Mouse (Mus musculus): ENCODE results near the gene Bsn. TPM values are rescaled to one million over a fixed set of nuclear protein-coding genes. Genes with fewer than 3 reads are reported as not detected.

The Bsn gene
- polyA plus RNA-seq, 1 experiment from 2014 or later: 2.8 TPM

GRCm38 (mm10) chr9:108094998-108095411, 95.2 kb downstream of the Bsn start:
- peak overlapping the region; percentile 89 for H3K27ac ChIP-seq
- peak; percentile 81 for ATAC-seq (ENCODE audit: insufficient read depth, low FRiP score, low read depth)
- H3K4me3 ChIP-seq (replicated peaks): peak overlapping the region; percentile 92
- WGBS: 1% methylated on average over 16 of the region's 16 CpGs
- peaks cover 21% of the 10 kb centered on the region for H3K36me3 ChIP-seq
- H3K9ac ChIP-seq: peak overlapping the region; percentile 42; the same call in 1 of the 2 replicates
- H3K4me2 ChIP-seq: peak overlapping the region; percentile 97
- peaks cover 22% of the 10 kb centered on the region for H3K4me1 ChIP-seq
- H3K27me3 ChIP-seq (replicated peaks): no peaks in the 10 kb centered on the region
- no peaks in the 10 kb centered on the region for H3K9me3 ChIP-seq

GRCm38 (mm10) chr9:108094184-108094941, 95.8 kb downstream of the Bsn start, which contains the start of gene Apeh:
Gene Apeh (minus strand): TSS chr9:108094606.
- peak within 1 kb of the TSS; percentile 89 for H3K27ac ChIP-seq
- peak within 1 kb of the TSS; percentile 92 for H3K4me3 ChIP-seq (replicated peaks)
- peak within 1 kb of the TSS; percentile 97 for H3K4me2 ChIP-seq
- H3K9ac ChIP-seq: peak within 1 kb of the TSS; percentile 85
- H3K36me3 ChIP-seq: peaks cover 27% of the 10 kb centered on the region
- H3K4me1 ChIP-seq: peaks cover 22% of the 10 kb centered on the region
- H3K9me3 ChIP-seq: no peaks in the 10 kb centered on the region
- ATAC-seq (ENCODE audit: insufficient read depth, low FRiP score, low read depth): peak; percentile 94
- no peaks in the 10 kb centered on the region for H3K27me3 ChIP-seq (replicated peaks)
- under 1% methylated on average over 52 of the region's 52 CpGs for WGBS

GRCm38 (mm10) chr9:108093586-108093985, 96.6 kb downstream of the Bsn start:
- Histone ChIP-seq H3K27ac (peak overlapping the region; percentile 89), H3K9ac (peak overlapping the region; percentile 85), H3K4me2 (peak overlapping the region; percentile 97), H3K27me3 (replicated peaks) (no peaks in the 10 kb centered on the region), H3K36me3 (peaks cover 33% of the 10 kb centered on the region), H3K4me1 (peaks cover 22% of the 10 kb centered on the region), H3K4me3 (replicated peaks) (peak overlapping the region; percentile 92), H3K9me3 (no peaks in the 10 kb centered on the region)
- ATAC-seq (ENCODE audit: insufficient read depth, low FRiP score, low read depth): no peak
- 66% methylated on average over 10 of the region's 10 CpGs for WGBS

GRCm38 (mm10) chr9:108090611-108091120, 99.5 kb downstream of the Bsn start:
- Histone ChIP-seq H3K36me3 (peaks cover 59% of the 10 kb centered on the region), H3K4me3 (replicated peaks) (no peak overlapping the region), H3K9ac (no peak overlapping the region), H3K9me3 (no peaks in the 10 kb centered on the region), H3K27me3 (replicated peaks) (no peaks in the 10 kb centered on the region), H3K27ac (no peak overlapping the region), H3K4me2 (no peak overlapping the region), H3K4me1 (peaks cover 12% of the 10 kb centered on the region)
- ATAC-seq (ENCODE audit: insufficient read depth, low FRiP score, low read depth): no peak
- WGBS: 94% methylated on average over 7 of the region's 7 CpGs

- Histone ChIP-seq H3K4me1 (0 out of 2 replicates have a peak, but pooled peaks cover 12% of the 10 kb centered on the region), H3K9me3 (no peaks in the 10 kb centered on the region), H3K4me3 (replicated peaks) (no peak overlapping the region), H3K27ac (no peak overlapping the region), H3K27me3 (replicated peaks) (peaks cover 19% of the 10 kb centered on the region), H3K4me2 (no peak overlapping the region), H3K36me3 (peaks cover 50% of the 10 kb centered on the region), H3K9ac (no peak overlapping the region)
- ATAC-seq (ENCODE audit: insufficient read depth, low FRiP score, low read depth): no peak
- 92% methylated on average over 4 of the region's 4 CpGs for WGBS
These were observed 104.9 kb downstream of the Bsn start for GRCm38 (mm10) chr9:108085261-108085660.

GRCm38 (mm10) chr9:108083561-108083960, 106.6 kb downstream of the Bsn start:
- 72% methylated on average over 6 of the region's 6 CpGs for WGBS
- Histone ChIP-seq H3K4me2 (no peak overlapping the region), H3K4me1 (peaks cover 18% of the 10 kb centered on the region), H3K9me3 (no peaks in the 10 kb centered on the region), H3K27ac (no peak overlapping the region), H3K36me3 (peaks cover 36% of the 10 kb centered on the region), H3K27me3 (replicated peaks) (peaks cover 19% of the 10 kb centered on the region), H3K9ac (no peak overlapping the region), H3K4me3 (replicated peaks) (no peak overlapping the region)
- no peak for ATAC-seq (ENCODE audit: insufficient read depth, low FRiP score, low read depth)

- H3K36me3 ChIP-seq: peaks cover 31% of the 10 kb centered on the region
- peak within 1 kb of the TSS; percentile 48 for H3K4me2 ChIP-seq
- ATAC-seq (ENCODE audit: insufficient read depth, low FRiP score, low read depth): no peak
- peaks cover 23% of the 10 kb centered on the region for H3K4me1 ChIP-seq
- H3K9ac ChIP-seq: 0 out of 2 replicates have a peak within 1 kb of the TSS, but pooled peaks have one; percentile 16
- H3K9me3 ChIP-seq: no peaks in the 10 kb centered on the region
- H3K27ac ChIP-seq: 0 out of 2 replicates have a peak within 1 kb of the TSS, but pooled peaks have one; percentile 6
- peak within 1 kb of the TSS; percentile 18; the same call in 1 of the 2 replicates for H3K4me3 ChIP-seq (replicated peaks)
- peaks cover 19% of the 10 kb centered on the region for H3K27me3 ChIP-seq (replicated peaks)
- 34% methylated on average over 12 of the region's 12 CpGs for whole genome bisulfite sequencing
These were observed 107.2 kb downstream of the Bsn start, which contains the start of gene Rnf123 for GRCm38 (mm10) chr9:108082988-108083431. Gene Rnf123 (minus strand): TSS chr9:108083346.

GRCm38 (mm10) chr9:108082549-108082948, 107.6 kb downstream of the Bsn start:
- Histone ChIP-seq H3K27ac (no peak overlapping the region), H3K4me1 (peaks cover 27% of the 10 kb centered on the region), H3K4me2 (peak overlapping the region; percentile 48), H3K36me3 (peaks cover 26% of the 10 kb centered on the region), H3K9me3 (no peaks in the 10 kb centered on the region), H3K9ac (0 out of 2 replicates have a peak overlapping the region, but pooled peaks have one; percentile 16), H3K27me3 (replicated peaks) (peaks cover 19% of the 10 kb centered on the region), H3K4me3 (replicated peaks) (peak overlapping the region; percentile 18; the same call in 1 of the 2 replicates)
- ATAC-seq (ENCODE audit: insufficient read depth, low FRiP score, low read depth): no peak
- WGBS: 5% methylated on average over 19 of the region's 19 CpGs

GRCm38 (mm10) chr9:108080168-108080567, 110.0 kb downstream of the Bsn start, which contains the start of gene Mst1:
Gene Mst1 (plus strand): TSS chr9:108080436.
- peaks cover 6% of the 10 kb centered on the region for H3K36me3 ChIP-seq
- peak within 1 kb of the TSS; percentile 58 for H3K27ac ChIP-seq
- H3K9me3 ChIP-seq: no peaks in the 10 kb centered on the region
- H3K27me3 ChIP-seq (replicated peaks): peaks cover 19% of the 10 kb centered on the region
- H3K4me2 ChIP-seq: peak within 1 kb of the TSS; percentile 91
- WGBS: 70% methylated on average over 5 of the region's 5 CpGs
- H3K9ac ChIP-seq: peak within 1 kb of the TSS; percentile 98
- peak; percentile 77 for ATAC-seq (ENCODE audit: insufficient read depth, low FRiP score, low read depth)
- peak within 1 kb of the TSS; percentile 95 for H3K4me3 ChIP-seq (replicated peaks)
- peaks cover 27% of the 10 kb centered on the region for H3K4me1 ChIP-seq

- no peak overlapping the region for H3K4me2 ChIP-seq
- H3K27me3 ChIP-seq (replicated peaks): no peaks in the 10 kb centered on the region
- no peaks in the 10 kb centered on the region for H3K9me3 ChIP-seq
- 61% methylated on average over 7 of the region's 7 CpGs for WGBS
- H3K36me3 ChIP-seq: peaks cover 13% of the 10 kb centered on the region; the same call in 1 of the 2 replicates
- peaks cover 6% of the 10 kb centered on the region; the same call in 1 of the 2 replicates for H3K4me1 ChIP-seq
- no peak overlapping the region for H3K27ac ChIP-seq
- H3K9ac ChIP-seq: no peak overlapping the region
- H3K4me3 ChIP-seq (replicated peaks): no peak overlapping the region
- ATAC-seq (ENCODE audit: insufficient read depth, low FRiP score, low read depth): no peak
These were observed 116.8 kb downstream of the Bsn start for GRCm38 (mm10) chr9:108073141-108073930.

GRCm38 (mm10) chr9:108072481-108072924, 117.7 kb downstream of the Bsn start:
- H3K4me1 ChIP-seq: no peaks in the 10 kb centered on the region; the same call in 1 of the 2 replicates
- no peak for ATAC-seq (ENCODE audit: insufficient read depth, low FRiP score, low read depth)
- no peak overlapping the region for H3K4me3 ChIP-seq (replicated peaks)
- no peaks in the 10 kb centered on the region for H3K9me3 ChIP-seq
- peak overlapping the region; percentile 49; the same call in 1 of the 2 replicates for H3K27ac ChIP-seq
- H3K9ac ChIP-seq: no peak overlapping the region
- no peaks in the 10 kb centered on the region for H3K27me3 ChIP-seq (replicated peaks)
- 55% methylated on average over 9 of the region's 9 CpGs for WGBS
- H3K36me3 ChIP-seq: peaks cover 13% of the 10 kb centered on the region; the same call in 1 of the 2 replicates
- no peak overlapping the region for H3K4me2 ChIP-seq
